Mouse (Mus musculus): ENCODE results near the gene Arhgap28.
"Not testable (repeated sequence)": the region's sequence is repeated elsewhere in the genome, so short reads cannot be mapped to it uniquely, and the experiment has no call there.

Gene Arhgap28

GRCm38 (mm10) chr17:67869731-67870601 lies 134.0 kb downstream of the Arhgap28 start:
- DNase-seq (ENCODE audit: low spot score): peak; percentile 92

GRCm38 (mm10) chr17:67866541-67867241 lies 137.2 kb downstream of the Arhgap28 start:
- no peak for DNase-seq (ENCODE audit: low spot score)

GRCm38 (mm10) chr17:67866026-67866425 lies 137.9 kb downstream of the Arhgap28 start:
- DNase-seq (ENCODE audit: low spot score): no peak

- no peak for DNase-seq (ENCODE audit: low spot score)
These were observed 139.0 kb downstream of the Arhgap28 start for GRCm38 (mm10) chr17:67864912-67865311.

- no peak for DNase-seq (ENCODE audit: low spot score)
These were observed 139.6 kb downstream of the Arhgap28 start for GRCm38 (mm10) chr17:67864363-67864762.

- peak; percentile 81 for DNase-seq (ENCODE audit: low spot score)
These were observed 142.0 kb downstream of the Arhgap28 start for GRCm38 (mm10) chr17:67861744-67862535.

GRCm38 (mm10) chr17:67861080-67861630 lies 142.8 kb downstream of the Arhgap28 start:
- DNase-seq (ENCODE audit: low spot score): no peak

GRCm38 (mm10) chr17:67841494-67841893 lies 162.4 kb downstream of the Arhgap28 start:
- DNase-seq (ENCODE audit: low spot score): not testable (repeated sequence)

GRCm38 (mm10) chr17:67838948-67839347 lies 165.0 kb downstream of the Arhgap28 start:
- DNase-seq (ENCODE audit: low spot score): no peak

- DNase-seq (ENCODE audit: low spot score): peak; percentile 80
These were observed 166.4 kb downstream of the Arhgap28 start for GRCm38 (mm10) chr17:67837351-67838090.

- DNase-seq (ENCODE audit: low spot score): no peak
These were observed 167.6 kb downstream of the Arhgap28 start for GRCm38 (mm10) chr17:67836146-67836895.

- DNase-seq (ENCODE audit: low spot score): peak; percentile 34
These were observed 176.5 kb downstream of the Arhgap28 start for GRCm38 (mm10) chr17:67827431-67827830.

GRCm38 (mm10) chr17:67816916-67817315 lies 187.0 kb downstream of the Arhgap28 start:
- no peak for DNase-seq (ENCODE audit: low spot score)

GRCm38 (mm10) chr17:67815720-67816119 lies 188.2 kb downstream of the Arhgap28 start:
- DNase-seq (ENCODE audit: low spot score): peak; percentile 30

- peak; percentile 31 for DNase-seq (ENCODE audit: low spot score)
These were observed 190.3 kb downstream of the Arhgap28 start for GRCm38 (mm10) chr17:67813666-67814065.

GRCm38 (mm10) chr17:67809171-67809570 lies 194.7 kb downstream of the Arhgap28 start:
- peak; percentile 22 for DNase-seq (ENCODE audit: low spot score)
